Mouse (Mus musculus) cortical plate, adult 2 months (tissue): ENCODE measurements around the gene Dph7. TPM values are rescaled to one million over a fixed set of nuclear protein-coding genes. Genes with fewer than 3 reads are reported as not detected.

ENCODE experiments used
- H3K27ac ChIP-seq: fragments of 200-500 bp; 2 replicates; pipeline ENCODE4 v1.5.1; 2012; ENCODE audit warnings: low read length, control low read depth, inconsistent platforms; ENCODE audit not compliant: insufficient read depth
- H3K4me1 ChIP-seq: fragments of 200-500 bp; 2 replicates; pipeline ENCODE4 v1.6.1; 2011; ENCODE audit warnings: low read length; ENCODE audit not compliant: control insufficient read depth, insufficient read depth
- H3K4me3 ChIP-seq: fragments of 200-500 bp; 2 replicates; pipeline ENCODE4 v1.5.1; 2011; ENCODE audit warnings: mild to moderate bottlenecking, low read length, control low read depth; ENCODE audit not compliant: insufficient read depth
- CTCF ChIP-seq: fragments of 200-500 bp; IDR thresholded peaks from 2 replicates; pipeline ENCODE4 v1.5.1; 2011; ENCODE audit warnings: mild to moderate bottlenecking, control low read depth, low read length; ENCODE audit not compliant: insufficient read depth; ENCODE audit errors: extremely low read depth
- POLR2A ChIP-seq: fragments of 200-500 bp; IDR thresholded peaks from 2 replicates; pipeline ENCODE4 v1.6.1; 2011; ENCODE audit warnings: mild to moderate bottlenecking, low read length, control low read depth; ENCODE audit not compliant: insufficient read depth; ENCODE audit errors: extremely low read depth
- polyA plus RNA-seq: library from polyadenylated mRNA; depleted of rRNA; stranded (reverse); fragments of >200 nt; gene quantifications from 2 replicates; pipeline ENCODE4 v1.2.3, GENCODE M21; 2012; rRNA removed

Dph7 gene
- polyA plus RNA-seq = 34.6 and 37.3 TPM in 2 replicates

DNA sequence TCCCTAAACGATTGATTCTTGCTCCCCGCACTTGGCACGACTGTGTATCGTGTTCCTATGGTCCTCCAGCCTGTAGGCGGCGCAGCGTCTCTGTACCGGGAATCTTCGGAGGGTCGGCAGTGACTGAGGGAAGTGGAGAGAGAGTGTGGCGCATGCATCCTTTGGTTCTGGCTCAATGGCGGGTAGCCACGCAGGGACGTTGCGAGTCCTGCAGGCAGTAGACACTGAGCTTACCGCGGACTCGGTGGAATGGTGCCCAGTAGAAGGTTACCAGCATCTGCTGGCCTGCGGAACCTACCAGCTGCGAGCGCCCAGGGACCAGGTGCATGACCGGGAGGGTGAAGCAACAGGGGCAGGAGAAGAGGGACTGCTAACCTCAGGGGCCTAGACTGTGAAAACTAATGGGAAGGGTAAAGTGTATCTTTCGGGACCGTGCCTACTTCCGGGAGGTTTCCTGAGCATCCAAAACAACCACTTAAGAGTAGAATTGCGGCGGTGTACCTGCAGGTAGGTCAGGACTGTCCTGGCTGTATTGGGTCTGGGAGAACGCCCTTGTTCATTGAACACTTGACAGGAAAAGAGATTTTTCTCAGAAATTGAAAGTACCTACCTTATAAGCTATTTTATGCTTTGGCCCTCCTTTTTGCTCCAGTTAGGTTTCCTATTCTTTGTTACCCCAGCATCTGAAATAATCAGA, at the start of gene Dph7:
Dph7 (plus strand) TSS at position 97 of the 697 bp plus-strand sequence.
- TF ChIP-seq CTCF (peak; percentile 92), POLR2A (peak; percentile 97)
- Histone ChIP-seq H3K27ac (no peak within 1 kb of the TSS), H3K4me3 (peak within 1 kb of the TSS; percentile 72), H3K4me1 (peaks cover 4% of the 10 kb centered on the region; the same call in 1 of the 2 replicates)

DNA sequence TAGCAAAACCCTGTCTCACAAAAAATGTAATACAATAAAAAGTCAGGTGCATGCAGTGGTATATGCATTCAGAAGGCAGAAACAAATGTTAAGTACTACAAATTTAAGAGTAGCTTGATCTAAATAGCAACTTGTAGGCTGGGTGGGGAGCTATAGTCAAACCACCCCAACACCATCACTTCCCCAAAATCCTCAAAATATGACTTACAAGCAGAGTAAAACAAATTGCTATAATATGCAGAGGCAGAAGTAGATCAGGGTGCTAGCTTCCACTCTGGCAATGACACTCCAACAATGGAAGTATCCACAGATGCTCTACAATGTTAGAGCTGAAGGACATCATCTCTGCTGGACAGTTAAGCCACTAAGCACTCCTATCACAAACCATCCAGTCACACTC, 49.6 kb upstream of the Dph7 start:
- TF ChIP-seq CTCF (no peak), POLR2A (no peak)

DNA sequence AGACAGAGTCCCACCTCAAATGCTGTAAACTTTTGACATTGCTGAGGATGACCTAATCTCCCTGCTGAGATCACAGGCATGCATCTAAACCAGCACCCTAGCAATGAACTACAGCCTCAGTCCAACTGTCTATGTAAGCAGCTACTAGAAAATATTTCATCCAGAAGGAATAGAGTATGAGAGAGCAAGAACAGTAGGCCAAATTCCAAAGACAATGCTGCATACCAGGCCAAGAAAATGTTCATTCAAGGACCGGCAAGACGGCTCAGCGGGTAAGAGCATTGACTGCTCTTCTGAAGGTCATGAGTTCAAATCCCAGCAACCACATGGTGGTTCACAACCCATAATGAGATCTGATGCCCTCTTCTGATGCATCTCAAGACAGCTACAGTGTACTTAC, 47.4 kb upstream of the Dph7 start:
- peaks cover 5% of the 10 kb centered on the region; the same call in 1 of the 2 replicates for H3K4me1 ChIP-seq
- no peak overlapping the region for H3K27ac ChIP-seq
- TF ChIP-seq CTCF (no peak), POLR2A (no peak)
- H3K4me3 ChIP-seq = no peak overlapping the region

More for the DNA sequence above, 49.6 kb upstream of the Dph7 start:
- Histone ChIP-seq H3K27ac (no peak overlapping the region), H3K4me1 (peaks cover 1% of the 10 kb centered on the region; the same call in 1 of the 2 replicates), H3K4me3 (no peak overlapping the region)

DNA sequence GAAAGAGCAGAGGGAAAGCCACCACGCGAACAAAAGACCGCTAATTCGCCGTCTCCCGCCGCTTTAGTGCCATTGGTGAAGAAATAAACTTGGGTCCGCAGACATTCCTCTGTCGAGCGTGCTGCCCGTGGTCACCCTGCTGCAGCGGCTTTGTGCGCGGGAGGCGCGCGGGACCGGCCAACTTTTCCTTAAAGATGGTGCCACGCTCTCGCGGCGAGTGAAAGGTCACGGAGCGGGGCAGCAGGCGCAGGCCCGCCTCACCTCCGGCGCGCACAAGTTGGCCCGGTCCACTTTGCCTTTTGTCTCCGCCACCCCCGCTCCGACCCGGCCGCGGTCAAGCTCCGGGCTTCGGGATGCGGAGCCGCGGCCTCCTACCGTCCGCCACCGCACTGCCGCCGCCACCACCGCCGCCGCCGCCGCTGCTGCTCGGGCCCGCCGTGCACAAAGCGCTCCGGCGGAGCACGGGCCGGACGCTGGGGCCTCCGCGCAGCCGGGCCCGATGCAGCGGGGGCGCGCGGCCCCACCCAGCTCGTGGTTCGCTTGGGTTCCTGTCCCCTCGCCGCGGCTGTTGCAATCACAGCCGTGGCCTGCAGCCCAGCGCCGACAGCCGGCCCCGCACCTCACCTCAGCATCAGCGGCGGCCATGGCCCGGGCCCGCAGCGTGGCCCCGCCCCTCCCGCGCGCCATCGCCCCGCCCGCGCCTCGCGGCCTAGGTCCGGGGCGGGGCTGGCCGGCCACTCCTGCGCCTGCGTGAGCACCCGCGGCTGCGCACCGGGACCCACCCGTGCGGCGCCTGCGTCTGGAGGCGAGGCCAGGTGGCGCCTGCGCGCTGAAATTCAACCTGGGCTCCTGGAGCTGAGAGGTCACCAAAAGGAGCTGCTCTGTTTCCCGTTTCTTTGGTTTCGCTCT, 43.0 kb upstream of the Dph7 start, which contains the start of gene Ehmt1:
Ehmt1 (minus strand) TSS at position 685 of the 909 bp plus-strand sequence.
- Histone ChIP-seq H3K27ac (peak within 1 kb of the TSS; percentile 78), H3K4me3 (peak within 1 kb of the TSS; percentile 80), H3K4me1 (peaks cover 5% of the 10 kb centered on the region; the same call in 1 of the 2 replicates)
- TF ChIP-seq POLR2A = peak; percentile 91
- no peak for TF ChIP-seq CTCF

DNA sequence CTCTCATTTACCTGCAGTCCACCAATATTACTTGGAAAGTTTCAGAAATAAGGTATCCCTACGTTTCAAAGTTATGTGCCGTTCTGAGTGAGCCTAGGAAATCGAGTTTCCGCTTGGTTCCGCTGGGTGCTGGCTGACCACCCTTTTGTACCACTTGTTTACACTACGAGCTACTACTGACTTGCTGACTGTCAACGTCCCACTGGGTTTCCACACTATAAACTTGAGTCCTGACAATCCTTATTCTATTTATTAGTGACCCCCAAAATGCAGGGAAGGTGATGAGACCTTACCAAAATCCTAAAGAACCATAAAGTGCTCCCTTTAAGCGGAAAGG, 42.4 kb upstream of the Dph7 start:
- Histone ChIP-seq H3K4me3 (peak overlapping the region; percentile 80), H3K4me1 (peaks cover 5% of the 10 kb centered on the region; the same call in 1 of the 2 replicates), H3K27ac (peak overlapping the region; percentile 39; the same call in 1 of the 2 replicates)
- TF ChIP-seq CTCF = no peak
- no peak for TF ChIP-seq POLR2A

DNA sequence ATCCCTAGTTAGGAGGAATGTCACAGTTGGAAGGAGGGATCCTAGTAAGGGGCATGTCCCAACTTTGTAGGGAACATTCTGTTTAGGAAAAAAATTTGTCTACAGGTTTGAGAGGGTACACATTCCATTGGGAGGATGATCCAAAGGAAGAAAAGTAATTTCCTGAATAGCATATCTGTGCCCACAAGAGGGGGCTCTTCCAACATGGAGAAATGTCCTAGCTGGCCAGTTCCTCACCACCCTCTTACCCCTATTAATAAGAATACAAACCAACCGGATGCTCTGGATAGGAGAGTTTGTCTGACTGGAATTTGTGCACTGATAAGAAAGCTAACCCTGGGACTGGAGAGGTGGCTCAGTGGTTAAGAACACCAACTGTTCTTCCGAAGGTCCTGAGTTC, 38.6 kb upstream of the Dph7 start:
- H3K4me1 ChIP-seq = no peaks in the 10 kb centered on the region
- H3K27ac ChIP-seq = no peak overlapping the region
- TF ChIP-seq POLR2A (no peak), CTCF (peak; percentile 26; the same call in 1 of the 2 replicates)
- no peak overlapping the region for H3K4me3 ChIP-seq

DNA sequence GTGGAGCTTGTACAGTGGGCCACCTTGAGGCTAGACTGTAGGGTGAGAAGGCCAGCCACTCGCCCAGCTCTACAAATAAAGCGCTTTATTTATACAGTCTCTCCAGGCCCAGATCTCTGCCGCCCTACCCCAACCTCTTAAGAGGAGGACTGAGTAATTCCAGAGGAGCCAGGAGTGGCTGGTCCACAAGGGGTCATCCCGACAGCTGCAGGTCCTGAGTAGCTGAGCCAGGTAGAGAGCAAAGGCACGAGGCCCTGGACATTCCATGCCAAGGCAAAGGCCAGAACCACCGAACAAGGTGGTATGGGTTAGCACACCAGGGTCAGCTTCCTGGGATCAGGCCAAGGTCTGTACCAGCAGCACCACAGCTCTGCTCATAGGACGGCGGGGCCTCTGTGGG, 36.9 kb upstream of the Dph7 start:
- no peaks in the 10 kb centered on the region for H3K4me1 ChIP-seq
- H3K27ac ChIP-seq = no peak overlapping the region
- TF ChIP-seq POLR2A (no peak), CTCF (no peak)

DNA sequence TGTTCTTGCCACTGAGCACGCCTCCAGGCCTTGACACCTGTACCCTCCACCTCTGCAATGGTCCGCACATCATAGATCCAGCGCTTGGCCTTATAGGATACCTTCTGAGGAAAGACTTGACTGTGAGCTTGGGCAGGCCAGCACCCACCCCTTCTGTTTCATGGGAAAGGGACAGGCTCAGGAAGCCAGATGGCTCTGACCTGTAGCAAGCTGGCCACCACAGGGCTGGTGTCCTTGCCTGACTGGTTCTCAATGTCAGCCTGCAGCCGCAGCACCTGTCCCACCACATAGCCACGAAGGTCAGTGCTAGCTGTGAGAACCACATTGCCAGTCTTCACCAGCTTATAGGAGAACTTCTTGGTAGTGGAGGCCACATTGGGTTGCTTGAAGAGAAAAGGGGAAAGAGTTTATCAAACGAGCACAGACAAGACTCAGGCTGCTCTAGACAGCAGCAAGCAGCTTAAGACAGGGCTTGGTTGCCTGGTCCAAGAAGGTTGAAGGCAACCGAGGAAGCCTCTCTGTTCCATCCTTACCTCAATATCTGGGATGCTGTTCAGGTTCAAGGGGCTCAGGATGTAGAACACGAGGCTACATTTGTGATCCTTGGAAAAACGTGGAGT, 35.7 kb upstream of the Dph7 start:
- Histone ChIP-seq H3K4me3 (no peak overlapping the region), H3K27ac (no peak overlapping the region), H3K4me1 (no peaks in the 10 kb centered on the region)
- no peak for TF ChIP-seq CTCF
- TF ChIP-seq POLR2A = no peak

More for the DNA sequence above, 36.9 kb upstream of the Dph7 start:
- H3K4me3 ChIP-seq = no peak overlapping the region

DNA sequence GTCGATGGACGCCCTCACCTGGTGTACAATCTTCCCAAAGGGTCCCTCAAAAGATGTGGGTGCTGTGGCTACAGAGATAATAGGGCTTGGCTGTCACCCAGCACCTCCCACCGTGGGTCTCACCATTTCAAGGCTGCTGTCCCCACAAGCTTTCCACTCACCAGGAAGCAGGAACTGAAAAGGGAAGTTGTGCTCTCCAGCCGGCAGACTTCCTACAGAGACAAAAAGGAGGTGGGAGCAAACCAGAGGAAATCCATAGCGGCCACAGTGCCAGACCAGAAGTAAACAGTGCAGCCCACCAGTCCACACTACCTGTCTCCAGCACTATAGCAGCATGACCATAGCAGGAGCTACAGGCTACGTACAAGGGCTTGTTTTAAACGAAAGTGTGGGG, 35.2 kb upstream of the Dph7 start:
- no peak for TF ChIP-seq CTCF
- no peak for TF ChIP-seq POLR2A
- Histone ChIP-seq H3K4me3 (no peak overlapping the region), H3K27ac (no peak overlapping the region)

More for the DNA sequence above, 35.2 kb upstream of the Dph7 start:
- no peaks in the 10 kb centered on the region for H3K4me1 ChIP-seq
